Mouse (Mus musculus): ENCODE measurements around the gene Lypd8. TPM values are rescaled to one million over a fixed set of nuclear protein-coding genes. Genes with fewer than 3 reads are reported as not detected.
A peak's percentile ranks its signal among the peaks of the same experiment; 100 is the strongest.

Gene Lypd8
- polyA plus RNA-seq, 1 experiment from 2014 or later, result 0.22 TPM

DNA sequence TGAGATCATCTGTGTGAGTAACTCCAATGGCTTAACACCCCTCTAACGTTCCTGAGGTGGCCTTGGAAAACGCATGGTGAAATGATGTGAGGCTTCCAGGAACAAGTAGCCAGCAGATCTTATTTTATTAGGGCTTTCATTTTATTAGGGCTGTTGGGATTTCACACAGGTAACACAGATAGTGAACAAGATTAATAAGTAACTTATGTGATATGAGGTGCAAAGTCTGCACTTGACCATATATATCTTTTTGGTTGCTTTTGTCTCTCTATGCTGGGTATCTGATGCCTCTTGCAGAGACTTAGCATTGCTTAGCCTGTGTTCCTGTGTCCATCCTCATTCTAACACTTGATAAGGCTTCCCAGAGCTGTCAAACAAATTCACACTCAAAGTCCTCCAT, 1.6 kb upstream of the Lypd8 start:
- Histone ChIP-seq H3K4me1 (ENCODE audit: control insufficient read depth, insufficient read depth, low read length) (no peaks in the 10 kb centered on the region), H3K9ac (ENCODE audit: low read length) (no peak overlapping the region), H3K27me3 (replicated peaks; ENCODE audit: control insufficient read depth, insufficient read depth, low read length) (no peaks in the 10 kb centered on the region), H3K27ac (ENCODE audit: low read depth, low read length) (no peak overlapping the region), H3K9me3 (replicated peaks; ENCODE audit: control insufficient read depth, low read length) (no peaks in the 10 kb centered on the region), H3K4me3 (ENCODE audit: low read depth, low read length) (no peak overlapping the region), H3K36me3 (ENCODE audit: control insufficient read depth, insufficient read depth, low read length) (no peaks in the 10 kb centered on the region), H3K4me2 (ENCODE audit: low read length) (no peak overlapping the region)
- ATAC-seq (no peak), DNase-seq (ENCODE audit: low spot score) (no peak)
- 89% methylated on average over 2 of the region's 2 CpGs for WGBS

- no peaks in the 10 kb centered on the region for H3K36me3 ChIP-seq (ENCODE audit: control insufficient read depth, insufficient read depth, low read length)
- no peaks in the 10 kb centered on the region for H3K4me1 ChIP-seq (ENCODE audit: control insufficient read depth, insufficient read depth, low read length)
- no peak for ATAC-seq
- H3K27me3 ChIP-seq (replicated peaks; ENCODE audit: control insufficient read depth, insufficient read depth, low read length), result no peaks in the 10 kb centered on the region
- no peak for DNase-seq (ENCODE audit: low spot score)
- no peaks in the 10 kb centered on the region for H3K9me3 ChIP-seq (replicated peaks; ENCODE audit: control insufficient read depth, low read length)
- WGBS, result 82% methylated on average over 1 of the region's 1 CpGs
- H3K4me3 ChIP-seq (ENCODE audit: low read depth, low read length), result no peak overlapping the region
- no peak overlapping the region for H3K9ac ChIP-seq (ENCODE audit: low read length)
- H3K4me2 ChIP-seq (ENCODE audit: low read length), result no peak overlapping the region
- H3K27ac ChIP-seq (ENCODE audit: low read depth, low read length), result no peak overlapping the region
These were observed 1.2 kb upstream of the Lypd8 start for GRCm38 (mm10) chr11:58377686-58378085.

- Histone ChIP-seq H3K27ac (ENCODE audit: low read depth, low read length) (no peak overlapping the region), H3K27me3 (replicated peaks; ENCODE audit: control insufficient read depth, insufficient read depth, low read length) (no peaks in the 10 kb centered on the region), H3K4me3 (ENCODE audit: low read depth, low read length) (no peak overlapping the region), H3K9ac (ENCODE audit: low read length) (no peak overlapping the region), H3K9me3 (replicated peaks; ENCODE audit: control insufficient read depth, low read length) (no peaks in the 10 kb centered on the region), H3K4me1 (ENCODE audit: control insufficient read depth, insufficient read depth, low read length) (no peaks in the 10 kb centered on the region), H3K36me3 (ENCODE audit: control insufficient read depth, insufficient read depth, low read length) (no peaks in the 10 kb centered on the region), H3K4me2 (ENCODE audit: low read length) (no peak overlapping the region)
- DNase-seq (ENCODE audit: low spot score) (no peak), ATAC-seq (no peak)
- 77% methylated on average over 1 of the region's 1 CpGs for WGBS
These were observed 673 bp downstream of the Lypd8 start for GRCm38 (mm10) chr11:58379516-58379915.

DNA sequence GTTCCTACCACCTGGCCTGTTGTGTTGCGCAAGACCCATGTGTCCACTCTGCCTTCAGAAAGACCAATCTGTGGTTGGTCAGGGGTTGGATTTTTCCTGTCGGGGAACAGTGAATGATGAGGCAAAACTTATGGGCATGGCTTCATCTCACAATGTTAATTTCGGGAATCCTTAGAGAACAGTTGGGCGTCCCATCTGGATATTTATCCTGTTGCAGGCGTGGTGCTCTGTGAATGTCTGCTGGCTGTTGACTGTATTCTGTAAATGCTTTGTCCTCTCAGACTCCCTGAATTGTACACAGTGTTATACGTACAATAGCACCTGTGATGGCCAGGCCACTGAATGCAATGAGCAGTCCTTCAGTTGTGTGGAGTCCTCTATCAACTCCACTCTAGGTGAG, 3.6 kb downstream of the Lypd8 start:
- no peak overlapping the region for H3K4me3 ChIP-seq (ENCODE audit: low read depth, low read length)
- H3K36me3 ChIP-seq (ENCODE audit: control insufficient read depth, insufficient read depth, low read length), result no peaks in the 10 kb centered on the region
- H3K27ac ChIP-seq (ENCODE audit: low read depth, low read length), result no peak overlapping the region
- DNase-seq (ENCODE audit: low spot score) (peak; percentile 34), ATAC-seq (no peak)
- no peaks in the 10 kb centered on the region for H3K9me3 ChIP-seq (replicated peaks; ENCODE audit: control insufficient read depth, low read length)
- no peaks in the 10 kb centered on the region for H3K27me3 ChIP-seq (replicated peaks; ENCODE audit: control insufficient read depth, insufficient read depth, low read length)
- H3K9ac ChIP-seq (ENCODE audit: low read length), result no peak overlapping the region
- H3K4me2 ChIP-seq (ENCODE audit: low read length), result no peak overlapping the region
- no peaks in the 10 kb centered on the region for H3K4me1 ChIP-seq (ENCODE audit: control insufficient read depth, insufficient read depth, low read length)
- 82% methylated on average over 6 of the region's 6 CpGs for WGBS

DNA sequence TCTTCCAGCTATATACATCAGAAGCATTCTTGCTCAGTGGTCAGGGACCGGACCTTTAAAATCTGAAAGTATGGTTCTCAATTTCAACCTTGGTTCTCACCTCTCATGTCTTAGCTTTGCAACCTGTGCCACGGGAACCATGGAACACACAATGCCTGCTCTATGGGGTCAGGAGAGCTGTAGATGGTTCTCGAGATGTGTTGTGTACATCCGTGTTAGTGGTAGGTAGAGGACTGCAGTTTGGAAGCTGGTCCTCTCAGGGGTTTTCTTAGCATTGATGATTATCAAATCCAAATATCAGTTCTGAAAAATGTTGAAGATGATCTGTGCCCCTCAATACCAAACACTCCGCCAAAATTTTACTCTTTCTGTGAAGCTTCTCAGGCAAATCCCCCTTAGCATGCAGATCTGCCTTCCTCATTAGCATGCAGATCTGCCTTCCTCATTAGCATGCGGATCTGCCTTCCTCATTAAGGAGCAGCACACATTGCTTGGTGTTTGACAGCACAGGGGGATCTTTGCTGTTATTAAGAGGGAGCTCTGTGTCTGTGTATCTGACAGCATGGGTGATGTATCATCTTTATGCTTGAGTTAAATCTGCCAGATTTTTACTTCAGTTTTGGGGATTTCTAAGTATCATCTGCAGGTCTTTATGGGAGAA, 21.3 kb downstream of the Lypd8 start:
- no peaks in the 10 kb centered on the region for H3K9me3 ChIP-seq (replicated peaks; ENCODE audit: control insufficient read depth, low read length)
- WGBS, result 27% methylated on average over 6 of the region's 6 CpGs
- no peak overlapping the region for H3K4me3 ChIP-seq (ENCODE audit: low read depth, low read length)
- peak overlapping the region; percentile 25; the same call in 1 of the 2 replicates for H3K4me2 ChIP-seq (ENCODE audit: low read length)
- H3K27me3 ChIP-seq (replicated peaks; ENCODE audit: control insufficient read depth, insufficient read depth, low read length), result no peaks in the 10 kb centered on the region
- H3K36me3 ChIP-seq (ENCODE audit: control insufficient read depth, insufficient read depth, low read length), result no peaks in the 10 kb centered on the region
- DNase-seq (ENCODE audit: low spot score), result peak; percentile 90
- peak; percentile 96 for ATAC-seq
- H3K9ac ChIP-seq (ENCODE audit: low read length), result no peak overlapping the region
- peak overlapping the region; percentile 66 for H3K27ac ChIP-seq (ENCODE audit: low read depth, low read length)
- H3K4me1 ChIP-seq (ENCODE audit: control insufficient read depth, insufficient read depth, low read length), result peaks cover 16% of the 10 kb centered on the region

- peak; percentile 65 for DNase-seq (ENCODE audit: low spot score)
- H3K36me3 ChIP-seq (ENCODE audit: control insufficient read depth, insufficient read depth, low read length), result no peaks in the 10 kb centered on the region
- no peaks in the 10 kb centered on the region for H3K27me3 ChIP-seq (replicated peaks; ENCODE audit: control insufficient read depth, insufficient read depth, low read length)
- H3K4me1 ChIP-seq (ENCODE audit: control insufficient read depth, insufficient read depth, low read length), result peaks cover 16% of the 10 kb centered on the region
- H3K4me2 ChIP-seq (ENCODE audit: low read length), result peak overlapping the region; percentile 25; the same call in 1 of the 2 replicates
- H3K9ac ChIP-seq (ENCODE audit: low read length), result peak overlapping the region; percentile 26; the same call in 1 of the 2 replicates
- H3K4me3 ChIP-seq (ENCODE audit: low read depth, low read length), result no peak overlapping the region
- H3K9me3 ChIP-seq (replicated peaks; ENCODE audit: control insufficient read depth, low read length), result no peaks in the 10 kb centered on the region
- peak; percentile 82 for ATAC-seq
- H3K27ac ChIP-seq (ENCODE audit: low read depth, low read length), result peak overlapping the region; percentile 66
- WGBS, result 27% methylated on average over 5 of the region's 5 CpGs
These were observed 21.8 kb downstream of the Lypd8 start for GRCm38 (mm10) chr11:58400655-58401054.

- H3K4me2 ChIP-seq (ENCODE audit: low read length), result no peak overlapping the region
- DNase-seq (ENCODE audit: low spot score), result peak; percentile 39
- 43% methylated on average over 3 of the region's 3 CpGs for WGBS
- H3K9ac ChIP-seq (ENCODE audit: low read length), result no peak overlapping the region
- no peak overlapping the region for H3K27ac ChIP-seq (ENCODE audit: low read depth, low read length)
- ATAC-seq, result no peak
- no peaks in the 10 kb centered on the region for H3K36me3 ChIP-seq (ENCODE audit: control insufficient read depth, insufficient read depth, low read length)
- H3K4me3 ChIP-seq (ENCODE audit: low read depth, low read length), result no peak overlapping the region
- H3K4me1 ChIP-seq (ENCODE audit: control insufficient read depth, insufficient read depth, low read length), result no peaks in the 10 kb centered on the region
- H3K9me3 ChIP-seq (replicated peaks; ENCODE audit: control insufficient read depth, low read length), result no peaks in the 10 kb centered on the region
- no peaks in the 10 kb centered on the region for H3K27me3 ChIP-seq (replicated peaks; ENCODE audit: control insufficient read depth, insufficient read depth, low read length)
These were observed 29.2 kb downstream of the Lypd8 start for GRCm38 (mm10) chr11:58408066-58408465.

DNA sequence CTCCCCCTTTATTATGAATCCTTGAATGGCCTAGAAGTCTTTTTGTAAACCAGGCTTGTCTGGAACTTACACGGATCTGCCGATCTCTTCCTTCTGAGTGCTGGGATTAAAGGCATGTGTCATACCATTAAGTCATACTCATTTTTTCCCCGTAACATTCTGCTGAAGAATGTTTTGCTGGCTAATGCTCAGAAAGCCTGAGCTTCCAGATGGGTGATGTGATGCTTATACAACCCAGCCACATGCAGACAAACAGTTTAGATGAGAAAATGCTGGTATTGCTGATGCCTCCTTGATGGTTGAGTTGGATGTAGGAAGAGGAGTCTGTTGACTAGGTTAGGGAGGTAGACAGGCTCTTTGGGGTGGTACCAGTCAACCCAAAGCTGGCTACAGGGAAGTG, 39.5 kb downstream of the Lypd8 start:
- Histone ChIP-seq H3K36me3 (ENCODE audit: control insufficient read depth, insufficient read depth, low read length) (no peaks in the 10 kb centered on the region), H3K4me1 (ENCODE audit: control insufficient read depth, insufficient read depth, low read length) (no peaks in the 10 kb centered on the region), H3K27me3 (replicated peaks; ENCODE audit: control insufficient read depth, insufficient read depth, low read length) (no peaks in the 10 kb centered on the region), H3K27ac (ENCODE audit: low read depth, low read length) (no peak overlapping the region), H3K4me2 (ENCODE audit: low read length) (no peak overlapping the region), H3K9me3 (replicated peaks; ENCODE audit: control insufficient read depth, low read length) (no peaks in the 10 kb centered on the region), H3K4me3 (ENCODE audit: low read depth, low read length) (no peak overlapping the region), H3K9ac (ENCODE audit: low read length) (no peak overlapping the region)
- DNase-seq (ENCODE audit: low spot score) (no peak), ATAC-seq (no peak)
- WGBS, result 72% methylated on average over 3 of the region's 3 CpGs

DNA sequence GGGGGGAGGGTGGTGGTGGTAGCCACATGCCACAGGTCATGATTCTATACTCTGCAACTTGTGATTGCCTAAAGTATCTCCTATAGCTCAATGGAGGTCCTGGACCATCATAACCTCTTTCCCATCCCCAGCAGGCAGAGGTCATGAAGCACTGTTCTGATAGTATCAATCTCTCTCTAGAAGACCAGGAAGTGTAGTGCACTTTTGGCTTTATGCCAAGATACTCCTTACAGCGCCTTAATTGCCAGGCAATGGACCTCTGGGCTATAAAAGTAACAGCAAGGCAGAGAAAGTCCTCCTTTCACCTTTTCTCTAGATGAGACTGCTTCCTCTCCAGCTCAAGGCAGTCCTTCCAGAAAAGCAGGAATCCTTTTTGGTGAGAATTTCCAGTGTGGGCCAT, 42.0 kb downstream of the Lypd8 start, which contains the start of gene 1810065E05Rik:
Gene 1810065E05Rik (plus strand): TSS at position 297 of the 400 bp plus-strand sequence.
- Histone ChIP-seq H3K36me3 (ENCODE audit: control insufficient read depth, insufficient read depth, low read length) (no peaks in the 10 kb centered on the region), H3K4me2 (ENCODE audit: low read length) (no peak within 1 kb of the TSS), H3K4me3 (ENCODE audit: low read depth, low read length) (no peak within 1 kb of the TSS), H3K27me3 (replicated peaks; ENCODE audit: control insufficient read depth, insufficient read depth, low read length) (no peaks in the 10 kb centered on the region), H3K9me3 (replicated peaks; ENCODE audit: control insufficient read depth, low read length) (no peaks in the 10 kb centered on the region), H3K27ac (ENCODE audit: low read depth, low read length) (no peak within 1 kb of the TSS), H3K9ac (ENCODE audit: low read length) (no peak within 1 kb of the TSS), H3K4me1 (ENCODE audit: control insufficient read depth, insufficient read depth, low read length) (no peaks in the 10 kb centered on the region)
- WGBS, result 54% methylated on average over 1 of the region's 1 CpGs
- DNase-seq (ENCODE audit: low spot score), result no peak
- no peak for ATAC-seq
